Comparison of ENCODE assay signal across 8 mouse cellular contexts in genomic region chr3:121602082-121602561, GRCm38 (mm10).
DNase-seq lines count a peak whose midpoint lies in the region; ATAC-seq lines count a peak whose summit lies in the region.

No protein-coding gene starts in this region.

- WGBS in heart, embryonic 16.5 days = 57% methylated on average over 8 of the region's 8 CpGs
- 63% methylated on average over 8 of the region's 8 CpGs for WGBS in liver, embryonic 16.5 days (ENCODE audit: insufficient replicate concordance)
- WGBS in forebrain, embryonic 12.5 days = 62% methylated on average over 8 of the region's 8 CpGs

- H3K9ac ChIP-seq in heart, embryonic 16.5 days (ENCODE audit: low read length) = no peak overlapping the region
- no peak overlapping the region for H3K9ac ChIP-seq in liver, embryonic 16.5 days (ENCODE audit: low read depth, low read length)
- no peak overlapping the region for H3K9ac ChIP-seq in forebrain, embryonic 12.5 days

- no peaks in the 10 kb centered on the region for H3K36me3 ChIP-seq in heart, embryonic 16.5 days (ENCODE audit: control insufficient read depth, insufficient read depth)
- H3K36me3 ChIP-seq in liver, embryonic 16.5 days (ENCODE audit: control insufficient read depth, insufficient read depth) = no peaks in the 10 kb centered on the region
- no peaks in the 10 kb centered on the region for H3K36me3 ChIP-seq in forebrain, embryonic 12.5 days (replicated peaks)

- H3K9me3 ChIP-seq in heart, embryonic 16.5 days (replicated peaks; ENCODE audit: control insufficient read depth, low read length) = no peaks in the 10 kb centered on the region
- no peaks in the 10 kb centered on the region for H3K9me3 ChIP-seq in liver, embryonic 16.5 days (replicated peaks; ENCODE audit: control insufficient read depth, low read length)
- H3K9me3 ChIP-seq in forebrain, embryonic 12.5 days = no peaks in the 10 kb centered on the region

- no peak overlapping the region for H3K4me3 ChIP-seq in heart, embryonic 16.5 days (ENCODE audit: low read length)
- no peak overlapping the region for H3K4me3 ChIP-seq in liver, embryonic 16.5 days (ENCODE audit: low read depth, low read length)
- no peak overlapping the region for H3K4me3 ChIP-seq in forebrain, embryonic 12.5 days (replicated peaks)

- no peak overlapping the region for H3K27ac ChIP-seq in heart, embryonic 16.5 days (ENCODE audit: low read length)
- H3K27ac ChIP-seq in liver, embryonic 16.5 days (ENCODE audit: low read length) = no peak overlapping the region
- no peak overlapping the region for H3K27ac ChIP-seq in forebrain, embryonic 12.5 days

- H3K27me3 ChIP-seq in heart, embryonic 16.5 days (ENCODE audit: control insufficient read depth, insufficient read depth, low read length) = no peaks in the 10 kb centered on the region
- H3K27me3 ChIP-seq in liver, embryonic 16.5 days (ENCODE audit: control insufficient read depth, insufficient read depth, low read depth, low read length) = no peaks in the 10 kb centered on the region
- no peaks in the 10 kb centered on the region for H3K27me3 ChIP-seq in forebrain, embryonic 12.5 days

- H3K4me2 ChIP-seq in heart, embryonic 16.5 days (ENCODE audit: low read depth, low read length) = no peak overlapping the region
- H3K4me2 ChIP-seq in liver, embryonic 16.5 days (ENCODE audit: low read depth, low read length) = no peak overlapping the region
- H3K4me2 ChIP-seq in forebrain, embryonic 12.5 days = no peak overlapping the region

- H3K4me1 ChIP-seq in heart, embryonic 16.5 days (ENCODE audit: control insufficient read depth, insufficient read depth, low read length) = no peaks in the 10 kb centered on the region
- no peaks in the 10 kb centered on the region for H3K4me1 ChIP-seq in liver, embryonic 16.5 days (ENCODE audit: control insufficient read depth, low read depth, low read length)
- peaks cover 6% of the 10 kb centered on the region; the same call in 1 of the 2 replicates for H3K4me1 ChIP-seq in forebrain, embryonic 12.5 days

- intact Hi-C loops in left cerebral cortex, postnatal 25 days (cut with DNase I) = no loop called here

- peak; percentile 23; the same call in 1 of the 2 replicates for ATAC-seq in heart, embryonic 16.5 days (replicated peaks; ENCODE audit: extremely low read depth, insufficient read depth, low FRiP score)
- peak; percentile 45; the same call in 1 of the 2 replicates for ATAC-seq in liver, embryonic 16.5 days (ENCODE audit: low read depth)
- ATAC-seq in forebrain, embryonic 12.5 days (ENCODE audit: low FRiP score) = no peak

- peak; percentile 58 for DNase-seq in urinary bladder, postnatal 14 days (ENCODE audit: low spot score)
- no peak for DNase-seq in urinary bladder, postnatal 10 days (ENCODE audit: low spot score)
- peak; percentile 41 for DNase-seq in testis, postnatal 10 days (ENCODE audit: low spot score)
- DNase-seq in left cerebral cortex, postnatal 25 days (ENCODE audit: low spot score in 2 of 2) = no peak
- DNase-seq in adrenal gland, postnatal 4 days (ENCODE audit: low spot score in 2 of 2) = no peak

Comparison
In these comparisons a context has a peak if more than half of its experiments do, and no peak if none do; other contexts are left out.
1. DNase-seq: peak in urinary bladder, postnatal 14 days (single experiment) and testis, postnatal 10 days (single experiment); none in urinary bladder, postnatal 10 days (single experiment), left cerebral cortex, postnatal 25 days (0 of 2) and adrenal gland, postnatal 4 days (0 of 2).